Mouse (Mus musculus): Measurements from ENCODE around the gene Isoc2a. TPM values are rescaled to one million over a fixed set of nuclear protein-coding genes. Genes with fewer than 3 reads are reported as not detected.

Gene Isoc2a
- total and polyA plus RNA-seq, 2 experiments from 2014 or later, result 0.52 to 7.7 TPM

- Histone ChIP-seq H3K27ac (ENCODE audit: low read depth, low read length) (peak overlapping the region; percentile 98), H3K4me3 (ENCODE audit: low read depth, low read length) (peak overlapping the region; percentile 57), H3K27me3 (ENCODE audit: insufficient read depth, low read length) (no peaks in the 10 kb centered on the region), H3K4me1 (ENCODE audit: insufficient read depth, low read length) (peaks cover 8% of the 10 kb centered on the region; the same call in 1 of the 2 replicates), H3K9ac (replicated peaks; ENCODE audit: low read length, poor library complexity, severe bottlenecking) (peak overlapping the region; percentile 74), H3K9me3 (ENCODE audit: low read length) (no peaks in the 10 kb centered on the region), H3K4me2 (ENCODE audit: low read depth, low read length, poor library complexity, severe bottlenecking) (peak overlapping the region; percentile 44), H3K36me3 (ENCODE audit: insufficient read depth, low read length) (peaks cover 23% of the 10 kb centered on the region)
- no peak for TF ChIP-seq CTCF (IDR thresholded peaks at IDR 0.05)
- 5% methylated on average over 14 of the region's 14 CpGs for WGBS
- DNase-seq (ENCODE audit: low spot score) (peak; percentile 67), ATAC-seq (ENCODE audit: low FRiP score) (peak; percentile 11)
These were observed 38.9 kb downstream of the Isoc2a start for GRCm38 (mm10) chr7:4915669-4916416.

GRCm38 (mm10) chr7:4917494-4917893, 40.5 kb downstream of the Isoc2a start:
- H3K4me1 ChIP-seq (ENCODE audit: insufficient read depth, low read length), result peaks cover 18% of the 10 kb centered on the region
- H3K27me3 ChIP-seq (ENCODE audit: insufficient read depth, low read length), result no peaks in the 10 kb centered on the region
- 91% methylated on average over 2 of the region's 2 CpGs for WGBS
- no peak overlapping the region for H3K4me2 ChIP-seq (ENCODE audit: low read depth, low read length, poor library complexity, severe bottlenecking)
- DNase-seq (ENCODE audit: low spot score) (no peak), ATAC-seq (ENCODE audit: low FRiP score) (no peak)
- H3K4me3 ChIP-seq (ENCODE audit: low read depth, low read length), result no peak overlapping the region
- H3K9ac ChIP-seq (replicated peaks; ENCODE audit: low read length, poor library complexity, severe bottlenecking), result no peak overlapping the region
- no peaks in the 10 kb centered on the region for H3K9me3 ChIP-seq (ENCODE audit: low read length)
- no peak overlapping the region for H3K27ac ChIP-seq (ENCODE audit: low read depth, low read length)
- peaks cover 23% of the 10 kb centered on the region for H3K36me3 ChIP-seq (ENCODE audit: insufficient read depth, low read length)
- TF ChIP-seq CTCF (IDR thresholded peaks at IDR 0.05), result no peak

- Histone ChIP-seq H3K27me3 (ENCODE audit: insufficient read depth, low read length) (no peaks in the 10 kb centered on the region), H3K9me3 (ENCODE audit: low read length) (no peaks in the 10 kb centered on the region), H3K27ac (ENCODE audit: low read depth, low read length) (no peak overlapping the region), H3K4me1 (ENCODE audit: insufficient read depth, low read length) (peaks cover 25% of the 10 kb centered on the region), H3K36me3 (ENCODE audit: insufficient read depth, low read length) (peaks cover 23% of the 10 kb centered on the region), H3K4me2 (ENCODE audit: low read depth, low read length, poor library complexity, severe bottlenecking) (no peak overlapping the region), H3K4me3 (ENCODE audit: low read depth, low read length) (no peak overlapping the region), H3K9ac (replicated peaks; ENCODE audit: low read length, poor library complexity, severe bottlenecking) (no peak overlapping the region)
- ATAC-seq (ENCODE audit: low FRiP score), result no peak
- WGBS, result 94% methylated on average over 15 of the region's 15 CpGs
- DNase-seq (ENCODE audit: low spot score), result no peak
- TF ChIP-seq CTCF (IDR thresholded peaks at IDR 0.05), result no peak
These were observed 41.7 kb downstream of the Isoc2a start for GRCm38 (mm10) chr7:4918681-4919080.

GRCm38 (mm10) chr7:4919096-4919495, 42.1 kb downstream of the Isoc2a start:
- peaks cover 23% of the 10 kb centered on the region for H3K36me3 ChIP-seq (ENCODE audit: insufficient read depth, low read length)
- no peak overlapping the region for H3K4me2 ChIP-seq (ENCODE audit: low read depth, low read length, poor library complexity, severe bottlenecking)
- 96% methylated on average over 17 of the region's 21 CpGs for WGBS
- H3K27ac ChIP-seq (ENCODE audit: low read depth, low read length), result no peak overlapping the region
- DNase-seq (ENCODE audit: low spot score) (no peak), ATAC-seq (ENCODE audit: low FRiP score) (no peak)
- H3K4me1 ChIP-seq (ENCODE audit: insufficient read depth, low read length), result peaks cover 29% of the 10 kb centered on the region
- no peak overlapping the region for H3K9ac ChIP-seq (replicated peaks; ENCODE audit: low read length, poor library complexity, severe bottlenecking)
- TF ChIP-seq CTCF (IDR thresholded peaks at IDR 0.05), result no peak
- no peaks in the 10 kb centered on the region for H3K27me3 ChIP-seq (ENCODE audit: insufficient read depth, low read length)
- no peaks in the 10 kb centered on the region for H3K9me3 ChIP-seq (ENCODE audit: low read length)
- no peak overlapping the region for H3K4me3 ChIP-seq (ENCODE audit: low read depth, low read length)

GRCm38 (mm10) chr7:4919971-4920370, 43.0 kb downstream of the Isoc2a start:
- H3K4me2 ChIP-seq (ENCODE audit: low read depth, low read length, poor library complexity, severe bottlenecking), result no peak overlapping the region
- no peaks in the 10 kb centered on the region for H3K9me3 ChIP-seq (ENCODE audit: low read length)
- ATAC-seq (ENCODE audit: low FRiP score) (no peak), DNase-seq (ENCODE audit: low spot score) (no peak)
- peaks cover 23% of the 10 kb centered on the region for H3K36me3 ChIP-seq (ENCODE audit: insufficient read depth, low read length)
- no peak for TF ChIP-seq CTCF (IDR thresholded peaks at IDR 0.05)
- no peak overlapping the region for H3K9ac ChIP-seq (replicated peaks; ENCODE audit: low read length, poor library complexity, severe bottlenecking)
- H3K4me1 ChIP-seq (ENCODE audit: insufficient read depth, low read length), result peaks cover 37% of the 10 kb centered on the region
- H3K4me3 ChIP-seq (ENCODE audit: low read depth, low read length), result no peak overlapping the region
- WGBS, result 93% methylated on average over 20 of the region's 21 CpGs
- H3K27me3 ChIP-seq (ENCODE audit: insufficient read depth, low read length), result no peaks in the 10 kb centered on the region
- H3K27ac ChIP-seq (ENCODE audit: low read depth, low read length), result no peak overlapping the region

- H3K4me2 ChIP-seq (ENCODE audit: low read depth, low read length, poor library complexity, severe bottlenecking), result no peak overlapping the region
- no peak for DNase-seq (ENCODE audit: low spot score)
- H3K36me3 ChIP-seq (ENCODE audit: insufficient read depth, low read length), result peaks cover 23% of the 10 kb centered on the region
- H3K27me3 ChIP-seq (ENCODE audit: insufficient read depth, low read length), result no peaks in the 10 kb centered on the region
- WGBS, result 88% methylated on average over 19 of the region's 19 CpGs
- ATAC-seq (ENCODE audit: low FRiP score), result no peak
- H3K9ac ChIP-seq (replicated peaks; ENCODE audit: low read length, poor library complexity, severe bottlenecking), result no peak overlapping the region
- H3K9me3 ChIP-seq (ENCODE audit: low read length), result no peaks in the 10 kb centered on the region
- H3K4me1 ChIP-seq (ENCODE audit: insufficient read depth, low read length), result peaks cover 39% of the 10 kb centered on the region
- peak overlapping the region; percentile 99; the same call in 1 of the 2 replicates for H3K27ac ChIP-seq (ENCODE audit: low read depth, low read length)
- H3K4me3 ChIP-seq (ENCODE audit: low read depth, low read length), result no peak overlapping the region
- TF ChIP-seq CTCF (IDR thresholded peaks at IDR 0.05), result no peak
These were observed 43.5 kb downstream of the Isoc2a start for GRCm38 (mm10) chr7:4920496-4920895.

All from midbrain, postnatal 0 days (tissue).